Mouse (Mus musculus) A20 (cell line): ENCODE data around the gene Olfr1153.

Experiments used
- DNase-seq: peaks from one replicate; pipeline ENCODE4 v3.0.0-alpha.2; 2011; ENCODE audit warnings: low read depth, low spot score

Gene Olfr1153

DNA sequence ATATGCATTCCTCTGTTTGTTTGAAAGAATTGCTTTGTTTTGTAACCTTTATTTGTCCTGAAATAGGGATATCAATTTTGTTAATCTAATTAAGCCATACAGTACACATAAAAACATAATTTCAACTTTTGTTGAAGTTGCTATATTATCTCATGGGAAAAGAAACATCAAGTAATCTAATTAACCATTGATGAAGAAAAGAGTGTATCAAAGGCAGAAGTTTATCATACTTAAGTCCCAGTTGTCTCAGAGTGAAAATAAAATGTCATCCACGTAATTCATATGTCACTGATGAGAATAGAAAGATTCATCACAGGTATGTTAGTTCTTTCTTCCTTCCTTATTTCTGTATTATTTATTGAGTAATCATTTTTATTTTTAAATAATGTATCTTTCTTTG lies at the start of gene Olfr1153:
Gene Olfr1153, plus strand, starts transcription at position 301 of the 400 bp plus-strand sequence.
- no peak for DNase-seq

DNA sequence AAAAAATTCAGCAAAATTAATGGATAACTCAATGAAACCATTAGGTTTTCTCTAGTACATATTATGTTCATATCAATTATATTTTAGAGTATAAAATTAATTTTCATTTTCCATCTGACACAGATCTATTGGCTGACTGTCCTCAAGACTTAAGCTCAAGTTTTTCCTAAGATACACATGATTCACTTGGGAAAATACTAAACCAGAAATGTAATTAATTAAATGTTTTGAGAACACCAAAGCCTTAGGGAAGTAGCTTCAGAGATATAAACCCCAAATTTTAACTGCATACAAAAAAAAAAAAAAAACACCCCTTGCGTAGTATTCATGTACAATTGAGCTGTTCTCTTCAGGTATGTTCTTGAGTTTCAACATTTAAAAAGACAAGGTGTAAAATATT lies 39.2 kb upstream of the Olfr1153 start, which contains the start of gene Olfr1151:
Gene Olfr1151, plus strand, starts transcription at position 301 of the 400 bp plus-strand sequence.
- DNase-seq, result no peak

DNA sequence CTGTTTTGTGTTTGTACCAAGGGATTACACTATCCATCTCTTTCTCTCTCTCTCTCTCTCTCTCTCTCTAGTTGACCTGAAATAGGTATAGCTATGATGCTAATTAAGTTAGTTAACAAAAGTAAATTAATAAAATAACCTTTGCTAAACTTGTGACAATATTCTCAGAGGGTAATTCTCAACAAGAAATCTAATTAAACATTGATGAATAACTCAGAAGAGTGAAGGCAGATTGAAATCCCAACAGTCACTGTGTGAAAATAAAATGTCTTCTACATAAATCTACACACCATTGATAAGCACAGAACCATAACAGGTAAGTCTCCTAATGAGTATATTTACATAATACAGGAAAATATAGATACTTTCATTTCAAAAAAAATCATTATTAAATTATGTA lies 28.6 kb upstream of the Olfr1153 start, which contains the start of gene Olfr1152:
Gene Olfr1152, plus strand, starts transcription at position 301 of the 400 bp plus-strand sequence.
- no peak for DNase-seq

DNA sequence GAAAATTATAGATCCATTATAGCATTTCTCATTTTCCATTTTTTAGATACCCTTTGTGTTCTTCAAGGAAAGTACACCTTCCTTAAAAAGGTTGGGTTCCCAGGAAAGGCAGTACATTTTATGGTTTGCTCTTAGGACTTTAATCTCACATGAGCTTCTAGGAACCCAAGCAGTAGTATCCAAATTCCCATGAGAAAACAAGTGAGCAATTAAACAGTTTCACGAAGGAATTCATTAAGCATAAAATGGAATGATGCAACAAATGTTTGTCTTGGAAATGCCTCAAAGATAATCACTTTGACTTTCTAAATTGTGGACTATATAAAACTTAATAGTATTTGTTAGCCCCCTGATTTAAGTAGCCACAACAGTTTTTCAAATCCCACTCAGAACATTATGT lies 10.3 kb downstream of the Olfr1153 start, which contains the start of gene Olfr1154:
Gene Olfr1154, minus strand, starts transcription at position 101 of the 400 bp plus-strand sequence.
- DNase-seq, result no peak

DNA sequence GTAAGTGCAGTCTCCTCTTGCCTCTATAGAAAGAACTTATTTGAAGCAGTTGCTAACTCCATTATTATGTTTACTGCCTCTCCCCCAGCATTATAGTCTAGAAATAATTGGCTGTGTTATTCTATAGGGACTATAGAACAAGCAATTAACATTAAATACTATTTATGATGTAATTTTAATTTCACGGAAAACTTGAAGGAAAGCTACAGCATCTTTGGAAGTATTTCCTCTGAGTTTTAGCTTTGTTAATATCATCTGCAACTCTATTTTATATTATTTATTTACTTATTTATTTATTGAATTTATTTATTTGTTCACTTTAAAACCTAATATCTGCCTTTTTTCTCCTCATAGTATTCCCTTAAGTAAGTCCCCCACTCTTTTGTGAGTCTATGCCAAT lies 50.3 kb downstream of the Olfr1153 start, which contains the start of gene Olfr1155:
Gene Olfr1155, minus strand, starts transcription at position 101 of the 400 bp plus-strand sequence.
- DNase-seq, result no peak
